Mouse (Mus musculus): Measurements from ENCODE around the gene Ap3s2.

Ap3s2 gene

DNA sequence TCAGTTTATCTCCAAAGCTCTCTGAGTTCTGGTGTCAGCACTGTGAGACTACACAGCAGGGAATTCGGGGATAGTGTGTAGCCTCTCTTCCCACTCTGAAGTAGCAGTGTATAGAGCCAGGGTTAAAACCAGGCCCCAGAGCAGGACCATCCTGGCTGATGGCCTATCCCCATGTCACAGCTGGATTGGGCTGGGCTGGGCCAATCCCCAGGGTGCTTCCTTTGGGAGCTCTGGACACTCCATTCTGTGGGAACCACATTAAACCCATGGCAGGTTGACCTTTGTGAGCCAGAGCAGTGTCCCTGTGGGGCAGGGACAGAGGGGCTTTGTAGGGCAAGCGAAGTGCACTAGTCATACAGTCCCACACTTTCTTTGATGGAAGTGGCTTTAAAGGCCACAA is 74.1 kb downstream of the Ap3s2 start:
- no peak for DNase-seq (ENCODE audit: low spot score)

DNA sequence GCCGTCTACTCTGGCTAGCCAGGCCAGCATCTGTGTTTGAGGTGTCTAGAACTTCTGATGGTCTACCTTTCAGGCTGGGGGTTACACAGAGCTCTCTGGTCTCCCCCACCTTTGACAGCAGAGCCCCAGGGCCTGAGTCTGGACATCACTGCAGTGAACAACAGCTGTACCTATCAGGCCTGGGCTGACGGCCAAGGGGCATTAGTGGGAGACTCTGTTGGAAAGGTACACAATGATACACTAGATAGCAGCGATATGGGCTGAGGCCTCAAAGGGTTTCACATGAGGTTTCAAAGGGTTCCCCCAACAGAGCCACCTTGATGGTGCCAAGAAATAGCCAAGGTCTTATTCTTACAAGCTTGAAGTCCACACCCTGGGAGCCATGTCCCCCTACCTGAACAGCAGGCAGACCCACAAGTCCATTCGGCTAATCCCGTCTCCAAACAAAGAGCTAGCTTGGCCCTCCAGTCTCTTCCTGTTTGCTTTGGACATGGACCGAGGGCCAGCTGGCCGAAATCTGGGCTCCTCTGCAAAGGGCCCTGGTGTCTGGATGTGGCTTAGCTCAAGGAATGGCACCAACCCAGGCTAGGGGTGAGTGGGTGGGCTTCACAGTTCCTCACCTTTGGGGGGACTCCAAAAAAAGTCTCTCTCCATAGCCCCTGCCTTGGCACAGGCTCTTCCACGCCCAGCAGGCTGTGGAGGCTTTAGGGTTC is 76.2 kb downstream of the Ap3s2 start:
- DNase-seq (ENCODE audit: low spot score), result peak; percentile 27

- no peak for DNase-seq (ENCODE audit: low spot score)
Measured at GRCm38 (mm10) chr7:79842163-79842562, 78.3 kb downstream of the Ap3s2 start.

DNA sequence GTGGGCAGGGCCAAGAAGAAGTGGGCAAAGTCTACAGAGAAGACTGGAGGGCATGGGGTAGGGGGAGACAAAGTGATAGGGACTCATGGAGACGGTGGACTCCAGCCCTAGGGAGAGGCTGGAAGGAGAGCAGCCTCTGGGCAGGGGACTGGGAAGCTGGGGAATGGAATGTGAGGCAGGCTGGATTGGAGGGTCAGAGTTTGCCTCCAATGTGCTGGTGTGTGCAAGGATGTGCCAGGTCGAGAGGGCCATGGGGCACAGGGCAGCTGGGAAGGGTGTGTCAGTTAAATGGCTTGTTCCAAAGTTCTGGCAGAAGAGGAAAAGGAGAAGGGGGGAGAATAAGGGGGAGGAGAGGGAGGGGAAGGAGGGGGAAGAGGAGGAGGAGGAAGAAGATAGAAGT is 83.2 kb downstream of the Ap3s2 start:
- DNase-seq (ENCODE audit: low spot score), result no peak

DNA sequence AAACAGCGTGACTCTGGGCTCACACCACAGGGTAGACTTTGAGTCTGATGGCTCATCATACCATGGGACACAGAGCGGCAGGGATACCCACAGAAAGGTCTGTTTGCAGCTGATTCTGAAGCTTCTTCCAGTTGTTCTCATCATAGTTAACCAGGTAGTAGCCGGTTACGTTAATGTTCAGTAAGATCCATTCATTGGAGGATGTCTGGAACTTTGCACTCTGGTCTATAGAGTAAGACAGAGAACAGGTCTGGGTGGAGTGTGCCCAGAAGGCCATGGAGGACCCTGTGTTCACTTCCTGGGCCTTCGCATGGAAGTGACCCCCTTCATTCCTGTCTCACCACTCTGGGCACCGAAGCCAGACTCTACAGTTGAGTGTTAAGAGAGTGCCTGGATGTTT is 85.3 kb downstream of the Ap3s2 start:
- DNase-seq (ENCODE audit: low spot score), result no peak

DNA sequence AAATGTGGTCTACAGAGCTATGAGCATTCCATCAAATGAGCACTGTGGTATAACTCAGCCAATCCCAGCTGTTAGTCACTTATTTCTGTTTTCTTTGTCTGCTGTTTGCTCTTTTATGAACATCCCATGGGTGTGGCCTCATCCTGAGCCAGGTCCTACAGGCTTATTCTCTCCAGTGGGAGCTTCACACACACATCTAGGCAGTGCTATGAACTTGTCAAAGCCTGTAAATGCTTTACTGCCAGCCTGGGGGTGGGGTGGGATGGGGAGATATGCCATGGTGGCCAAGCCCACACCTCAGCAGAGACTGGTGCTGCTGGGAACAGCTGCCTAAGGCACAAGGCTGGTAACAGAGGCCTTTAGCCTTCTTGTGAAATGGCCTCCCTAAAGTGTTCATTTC is 87.5 kb downstream of the Ap3s2 start:
- no peak for DNase-seq (ENCODE audit: low spot score)

- DNase-seq (ENCODE audit: low spot score), result no peak
Measured at GRCm38 (mm10) chr7:79831585-79831984, 88.9 kb downstream of the Ap3s2 start.

- DNase-seq (ENCODE audit: low spot score), result no peak
Measured at GRCm38 (mm10) chr7:79831145-79831544, 89.3 kb downstream of the Ap3s2 start.

GRCm38 (mm10) chr7:79828341-79828740 is 92.1 kb downstream of the Ap3s2 start:
- no peak for DNase-seq (ENCODE audit: low spot score)
